Mouse (Mus musculus) embryonic fibroblast, embryonic 13.5 days (primary cell): Measurements from ENCODE around the gene Tssk4.

ENCODE experiments used
- CTCF ChIP-seq: IDR thresholded peaks from 2 replicates; pipeline ENCODE4 v1.5.1; 2011; ENCODE audit warnings: mild to moderate bottlenecking, control low read depth, low read length, moderate library complexity, borderline replicate concordance; ENCODE audit not compliant: insufficient read depth
- POLR2A ChIP-seq: IDR thresholded peaks from 2 replicates; pipeline ENCODE4 v1.6.1; 2011; ENCODE audit warnings: low read depth, mild to moderate bottlenecking, control low read depth, low read length, moderate library complexity

DNA sequence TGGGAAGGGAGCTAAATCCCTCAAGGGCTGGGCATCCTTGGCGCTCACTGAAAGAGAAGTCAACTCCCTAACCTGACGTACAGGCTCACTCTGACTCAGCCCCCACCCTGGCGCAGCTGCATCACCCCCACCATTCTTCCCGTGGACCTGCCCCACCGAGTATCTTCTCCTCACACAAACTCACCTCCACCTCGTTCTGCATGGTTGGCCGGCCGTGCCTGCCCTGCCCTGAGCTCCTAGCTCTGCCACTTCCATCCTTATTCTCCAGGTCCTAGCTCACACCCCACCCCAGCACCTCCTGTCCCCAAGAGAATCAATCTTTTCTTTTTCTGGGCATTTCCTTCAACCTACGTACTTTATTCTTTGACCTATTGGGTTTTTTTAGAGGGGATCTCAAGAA is 51.1 kb downstream of the Tssk4 start:
- TF ChIP-seq CTCF (no peak), POLR2A (no peak)
